Mouse (Mus musculus): Measurements from ENCODE around the gene Hs3st5. TPM values are rescaled to one million over a fixed set of nuclear protein-coding genes. Genes with fewer than 3 reads are reported as not detected.

The Hs3st5 gene
- 0.05 TPM in 1 of 2 replicates, not detected in the other for polyA plus RNA-seq (2016; fragmentation: Nextera tagmentation; extraction: Ambion mirVana)

DNA sequence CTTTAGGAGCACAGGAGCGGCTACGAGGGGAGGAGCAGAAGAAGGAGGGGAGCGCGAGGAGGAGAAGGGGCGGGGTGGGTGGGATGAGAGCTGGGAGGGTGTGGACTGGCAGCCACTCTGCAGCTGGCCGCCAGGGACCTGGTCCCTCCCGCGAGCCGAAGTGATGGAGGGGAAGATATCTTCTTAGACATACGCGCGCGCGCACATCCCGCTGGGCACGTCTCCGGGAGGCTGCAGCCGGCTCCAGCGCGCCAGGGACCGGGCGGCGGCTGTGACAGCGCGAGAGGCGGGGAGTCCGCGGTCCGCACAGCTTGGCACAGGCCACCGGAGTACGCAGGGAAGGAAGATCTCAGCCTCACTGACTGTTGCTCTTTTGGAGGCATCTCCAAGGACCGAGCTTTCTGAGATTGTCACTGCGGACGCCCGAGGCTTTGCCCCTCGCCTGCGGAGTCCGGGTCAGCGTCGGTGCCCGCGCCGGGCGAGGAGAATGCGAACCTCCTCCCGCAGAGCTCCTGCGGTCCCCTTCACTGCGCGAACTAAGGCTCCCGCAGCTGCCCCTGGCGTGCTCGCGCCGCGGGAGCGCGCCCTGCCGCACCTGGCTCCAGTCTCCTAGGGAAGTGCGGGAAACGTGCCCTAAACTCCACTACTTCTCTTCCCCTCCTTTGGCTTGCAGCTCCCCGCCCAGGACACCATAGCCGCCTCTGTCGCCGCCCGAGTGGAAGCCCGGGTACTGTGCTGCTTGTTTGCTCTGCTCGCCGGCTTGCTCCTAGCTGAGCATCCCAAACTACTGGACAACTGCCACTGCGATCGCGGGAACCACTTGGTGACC lies at the start of gene Hs3st5:
Gene Hs3st5 (plus strand): TSS at position 88 of the 829 bp plus-strand sequence.
- peak within 1 kb of the TSS; percentile 48 for H3K4me3 ChIP-seq
- ATAC-seq: peak; percentile 21; the same call in 1 of the 2 replicates
- 1% methylated on average over 68 of the region's 71 CpGs for WGBS (ENCODE audit: insufficient replicate concordance)
- H3K4me1 ChIP-seq: no peaks in the 10 kb centered on the region
- no peak within 1 kb of the TSS for H3K9ac ChIP-seq
- H3K27me3 ChIP-seq (replicated peaks): peaks cover 42% of the 10 kb centered on the region
- H3K4me2 ChIP-seq: peak within 1 kb of the TSS; percentile 69
- no peak within 1 kb of the TSS for H3K27ac ChIP-seq
- no peaks in the 10 kb centered on the region for H3K36me3 ChIP-seq
- H3K9me3 ChIP-seq (replicated peaks): no peaks in the 10 kb centered on the region

- Histone ChIP-seq H3K4me3 (no peak overlapping the region), H3K4me1 (no peaks in the 10 kb centered on the region), H3K27me3 (replicated peaks) (no peaks in the 10 kb centered on the region), H3K36me3 (no peaks in the 10 kb centered on the region), H3K27ac (no peak overlapping the region), H3K9me3 (replicated peaks) (no peaks in the 10 kb centered on the region), H3K4me2 (no peak overlapping the region), H3K9ac (no peak overlapping the region)
- no peak for ATAC-seq
- WGBS (ENCODE audit: insufficient replicate concordance): 70% methylated on average over 3 of the region's 3 CpGs
These were observed 38.0 kb upstream of the Hs3st5 start for GRCm38 (mm10) chr10:36468664-36469063.

- Histone ChIP-seq H3K4me3 (no peak overlapping the region), H3K27me3 (replicated peaks) (no peaks in the 10 kb centered on the region), H3K36me3 (no peaks in the 10 kb centered on the region), H3K9ac (no peak overlapping the region), H3K4me2 (no peak overlapping the region), H3K27ac (no peak overlapping the region), H3K4me1 (no peaks in the 10 kb centered on the region), H3K9me3 (replicated peaks) (no peaks in the 10 kb centered on the region)
- no peak for ATAC-seq
- WGBS (ENCODE audit: insufficient replicate concordance): 54% methylated on average over 3 of the region's 3 CpGs
These were observed 35.5 kb upstream of the Hs3st5 start for GRCm38 (mm10) chr10:36471135-36471534.

- H3K27ac ChIP-seq: no peak overlapping the region
- H3K9me3 ChIP-seq (replicated peaks): no peaks in the 10 kb centered on the region
- no peak for ATAC-seq
- H3K9ac ChIP-seq: no peak overlapping the region
- H3K4me2 ChIP-seq: no peak overlapping the region
- H3K4me3 ChIP-seq: no peak overlapping the region
- no peaks in the 10 kb centered on the region for H3K4me1 ChIP-seq
- 68% methylated on average over 3 of the region's 3 CpGs for WGBS (ENCODE audit: insufficient replicate concordance)
- H3K36me3 ChIP-seq: no peaks in the 10 kb centered on the region
- no peaks in the 10 kb centered on the region for H3K27me3 ChIP-seq (replicated peaks)
These were observed 31.8 kb upstream of the Hs3st5 start for GRCm38 (mm10) chr10:36474834-36475233.

DNA sequence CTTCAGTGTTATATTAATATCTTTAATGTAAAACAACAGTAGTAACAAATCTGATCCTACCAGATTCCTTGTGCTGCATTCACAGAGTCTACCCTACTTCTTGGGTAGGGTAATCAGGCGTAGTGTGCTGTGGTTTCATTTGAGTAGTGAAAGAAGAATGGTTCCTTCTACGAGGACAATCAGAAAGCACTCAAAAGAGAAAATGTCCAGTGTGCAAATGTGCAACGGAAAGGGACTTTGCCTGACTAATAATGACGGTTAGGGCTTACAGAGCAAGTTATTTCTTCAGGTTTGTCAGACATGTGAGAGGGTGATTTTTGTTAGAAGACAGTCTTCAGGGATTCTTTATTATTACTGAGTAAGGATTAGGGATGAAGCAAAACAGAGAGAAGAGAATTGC lies 29.1 kb upstream of the Hs3st5 start:
- Histone ChIP-seq H3K4me3 (no peak overlapping the region), H3K36me3 (no peaks in the 10 kb centered on the region), H3K4me2 (no peak overlapping the region), H3K27me3 (replicated peaks) (no peaks in the 10 kb centered on the region), H3K9me3 (replicated peaks) (no peaks in the 10 kb centered on the region), H3K9ac (no peak overlapping the region), H3K4me1 (no peaks in the 10 kb centered on the region), H3K27ac (no peak overlapping the region)
- WGBS (ENCODE audit: insufficient replicate concordance): 63% methylated on average over 4 of the region's 4 CpGs
- no peak for ATAC-seq

DNA sequence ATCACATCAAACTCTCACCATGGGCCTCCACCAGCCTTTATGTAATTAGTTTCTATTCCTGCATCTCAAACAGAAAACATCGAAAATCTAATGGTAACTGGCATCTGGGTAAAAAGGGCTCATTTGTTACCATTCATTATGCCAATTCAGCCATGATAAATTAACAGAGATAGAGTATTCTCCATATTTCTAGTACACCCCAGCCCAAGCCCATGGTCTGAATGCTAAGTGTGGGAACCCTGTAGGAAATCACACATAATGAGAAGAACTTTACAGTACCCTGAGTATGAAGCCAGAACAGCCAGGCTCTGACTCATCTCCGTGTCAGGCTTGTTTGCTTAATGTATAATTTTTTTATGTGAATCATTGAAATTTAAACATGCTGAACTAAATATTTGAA lies 23.3 kb upstream of the Hs3st5 start:
- Histone ChIP-seq H3K9me3 (replicated peaks) (no peaks in the 10 kb centered on the region), H3K9ac (no peak overlapping the region), H3K27me3 (replicated peaks) (no peaks in the 10 kb centered on the region), H3K4me3 (no peak overlapping the region), H3K4me1 (no peaks in the 10 kb centered on the region), H3K36me3 (no peaks in the 10 kb centered on the region), H3K27ac (no peak overlapping the region), H3K4me2 (no peak overlapping the region)
- 51% methylated on average over 2 of the region's 2 CpGs for WGBS (ENCODE audit: insufficient replicate concordance)
- ATAC-seq: no peak

DNA sequence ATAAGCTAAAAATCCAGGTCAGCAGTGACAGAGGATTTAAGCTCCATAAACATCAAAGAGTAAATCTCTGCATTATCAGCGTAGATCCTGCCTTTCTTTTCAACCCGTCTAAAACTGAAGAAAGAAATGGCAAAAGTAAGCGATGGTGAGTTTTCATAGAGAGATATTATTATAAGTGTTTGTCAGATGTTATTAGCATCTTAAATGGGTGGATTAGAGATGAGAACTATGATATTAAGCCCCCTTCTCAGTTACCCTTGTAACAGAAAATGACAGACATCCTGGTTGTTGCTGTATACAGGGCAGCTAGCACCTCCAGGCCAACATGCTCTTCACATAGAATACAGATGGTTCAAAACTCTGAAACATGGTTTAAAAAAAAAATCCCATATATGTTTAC lies 22.6 kb upstream of the Hs3st5 start:
- Histone ChIP-seq H3K4me1 (no peaks in the 10 kb centered on the region), H3K9me3 (replicated peaks) (no peaks in the 10 kb centered on the region), H3K9ac (no peak overlapping the region), H3K27ac (no peak overlapping the region), H3K4me2 (no peak overlapping the region), H3K4me3 (no peak overlapping the region), H3K27me3 (replicated peaks) (no peaks in the 10 kb centered on the region), H3K36me3 (no peaks in the 10 kb centered on the region)
- 55% methylated on average over 3 of the region's 3 CpGs for WGBS (ENCODE audit: insufficient replicate concordance)
- ATAC-seq: no peak

- ATAC-seq: no peak
- 76% methylated on average over 1 of the region's 1 CpGs for WGBS (ENCODE audit: insufficient replicate concordance)
- no peaks in the 10 kb centered on the region for H3K9me3 ChIP-seq (replicated peaks)
These were observed 21.8 kb upstream of the Hs3st5 start for GRCm38 (mm10) chr10:36484728-36485300.

GRCm38 (mm10) chr10:36493566-36493965 lies 13.0 kb upstream of the Hs3st5 start:
- ATAC-seq: no peak
- WGBS (ENCODE audit: insufficient replicate concordance): 60% methylated on average over 1 of the region's 1 CpGs
- Histone ChIP-seq H3K9ac (no peak overlapping the region), H3K4me1 (no peaks in the 10 kb centered on the region), H3K27me3 (replicated peaks) (no peaks in the 10 kb centered on the region), H3K4me3 (no peak overlapping the region), H3K36me3 (no peaks in the 10 kb centered on the region), H3K9me3 (replicated peaks) (no peaks in the 10 kb centered on the region), H3K4me2 (no peak overlapping the region), H3K27ac (no peak overlapping the region)

More at GRCm38 (mm10) chr10:36484728-36485300, 21.8 kb upstream of the Hs3st5 start:
- Histone ChIP-seq H3K9ac (no peak overlapping the region), H3K4me3 (no peak overlapping the region), H3K27me3 (replicated peaks) (no peaks in the 10 kb centered on the region), H3K36me3 (no peaks in the 10 kb centered on the region), H3K4me2 (no peak overlapping the region), H3K4me1 (no peaks in the 10 kb centered on the region), H3K27ac (no peak overlapping the region)

- no peaks in the 10 kb centered on the region for H3K36me3 ChIP-seq
- no peaks in the 10 kb centered on the region for H3K9me3 ChIP-seq (replicated peaks)
- no peak overlapping the region for H3K4me3 ChIP-seq
- no peak overlapping the region for H3K9ac ChIP-seq
- H3K4me2 ChIP-seq: no peak overlapping the region
- no peaks in the 10 kb centered on the region for H3K27me3 ChIP-seq (replicated peaks)
- no peak for ATAC-seq
- H3K4me1 ChIP-seq: no peaks in the 10 kb centered on the region
- H3K27ac ChIP-seq: no peak overlapping the region
- 77% methylated on average over 1 of the region's 1 CpGs for WGBS (ENCODE audit: insufficient replicate concordance)
These were observed 6.9 kb upstream of the Hs3st5 start for GRCm38 (mm10) chr10:36499713-36500112.

- 0 out of 2 replicates have a peak, but pooled peaks have one; percentile 18 for ATAC-seq
- Histone ChIP-seq H3K27ac (no peak overlapping the region), H3K9ac (no peak overlapping the region), H3K36me3 (no peaks in the 10 kb centered on the region), H3K4me2 (peak overlapping the region; percentile 69), H3K4me3 (peak overlapping the region; percentile 48), H3K4me1 (no peaks in the 10 kb centered on the region), H3K9me3 (replicated peaks) (no peaks in the 10 kb centered on the region), H3K27me3 (replicated peaks) (peaks cover 42% of the 10 kb centered on the region)
- 11% methylated on average over 13 of the region's 13 CpGs for WGBS (ENCODE audit: insufficient replicate concordance)
These were observed 434 bp upstream of the Hs3st5 start for GRCm38 (mm10) chr10:36506033-36506726.

DNA sequence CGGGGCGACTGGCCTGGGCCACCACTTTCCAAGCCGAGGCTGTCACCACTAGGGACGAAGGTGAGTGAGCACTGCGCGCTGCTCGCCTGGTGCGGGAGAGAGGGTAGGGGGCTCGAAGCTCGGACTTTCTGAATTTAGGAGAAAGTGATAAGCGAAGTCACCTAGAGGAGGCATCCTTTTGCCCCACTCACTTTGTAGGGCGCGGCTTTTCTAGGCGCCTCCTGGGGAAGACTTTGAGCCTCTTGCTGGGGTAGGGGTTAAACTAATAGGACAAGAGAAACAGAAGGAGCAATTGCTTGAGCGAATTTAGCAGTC lies 899 bp downstream of the Hs3st5 start:
- peak overlapping the region; percentile 69 for H3K4me2 ChIP-seq
- no peak overlapping the region for H3K9ac ChIP-seq
- ATAC-seq: no peak
- peaks cover 42% of the 10 kb centered on the region for H3K27me3 ChIP-seq (replicated peaks)
- H3K4me3 ChIP-seq: peak overlapping the region; percentile 48
- H3K27ac ChIP-seq: no peak overlapping the region
- H3K36me3 ChIP-seq: no peaks in the 10 kb centered on the region
- H3K9me3 ChIP-seq (replicated peaks): no peaks in the 10 kb centered on the region
- H3K4me1 ChIP-seq: no peaks in the 10 kb centered on the region
- 1% methylated on average over 15 of the region's 15 CpGs for WGBS (ENCODE audit: insufficient replicate concordance)

All from liver, embryonic 12.5 days (tissue).